Mouse (Mus musculus) left cerebral cortex, adult 11 months (tissue): ENCODE results near the gene Comt.

ENCODE experiments used
- DNase-seq: peaks from one replicate; pipeline ENCODE4 v3.0.0; 2022; ENCODE audit warnings: low spot score

The Comt gene

DNA sequence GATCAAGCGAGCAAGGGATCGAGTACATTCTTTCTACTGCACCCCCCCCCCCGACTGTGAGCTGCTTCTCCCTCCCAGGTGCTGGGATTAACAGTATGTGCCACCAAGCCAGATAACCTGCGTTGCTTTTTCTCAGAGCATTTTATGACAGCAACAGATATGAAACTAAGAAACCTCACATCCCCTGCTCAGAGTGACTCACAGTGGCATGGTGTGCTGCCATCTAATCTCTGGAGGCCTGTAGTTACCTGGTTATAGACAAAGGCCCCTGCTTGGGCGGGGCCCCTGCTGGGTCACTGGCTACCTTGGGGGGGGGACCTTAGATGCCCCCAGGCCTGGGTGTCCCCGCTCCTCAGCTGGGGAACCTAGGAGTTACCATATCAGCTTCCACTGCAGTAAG, 68.7 kb downstream of the Comt start:
- DNase-seq, result no peak

DNA sequence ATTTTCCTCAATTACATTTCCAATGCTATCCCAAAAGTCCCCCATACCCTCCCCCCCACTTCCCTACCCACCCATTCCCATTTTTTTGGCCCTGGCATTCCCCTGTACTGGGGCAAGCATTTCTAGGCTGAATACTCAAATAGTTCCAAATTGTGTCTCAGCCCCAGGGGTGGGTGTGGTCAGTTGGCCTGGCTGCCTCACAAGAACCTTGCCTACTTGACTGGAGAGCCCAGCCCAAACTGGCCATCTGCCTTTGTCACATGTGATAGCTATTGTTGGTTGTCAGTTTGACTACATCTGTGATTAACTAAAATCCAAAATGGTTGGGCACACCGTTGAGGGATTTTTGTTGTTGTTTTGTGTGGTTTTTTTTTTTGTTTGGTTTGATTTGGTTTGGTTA, 69.7 kb downstream of the Comt start:
- DNase-seq, result no peak
